In genomic region chr2:30407778-30408177, GRCm38 (mm10) we compare ENCODE assay signal across 28 mouse cellular contexts. TPM values are rescaled to one million over a fixed set of nuclear protein-coding genes. Genes with fewer than 3 reads are reported as not detected.
DNase-seq lines count a peak whose midpoint lies in the region; ATAC-seq and TF ChIP-seq lines count a peak whose summit lies in the region.
"Had no signal": no experiment of that assay in that cellular context is flagged by ENCODE, and none has a peak within 500 bp of the region (broad histone marks: within the 10 kb centered on the region; RNA-seq: fewer than 3 reads in every experiment).

No protein-coding gene starts in this region.

- peaks cover 32% of the 10 kb centered on the region for H3K4me1 ChIP-seq in bone marrow macrophage, adult 2 months (ENCODE audit: control insufficient read depth, insufficient read depth, low read length)
- H3K4me1 ChIP-seq in intestine, embryonic 15.5 days (replicated peaks): no peaks in the 10 kb centered on the region
- H3K4me1 ChIP-seq in forebrain, embryonic 11.5 days (replicated peaks; ENCODE audit: control insufficient read depth, insufficient read depth, low read length): no peaks in the 10 kb centered on the region
- H3K4me1 ChIP-seq: embryonic facial prominence, embryonic 12.5 days; embryonic facial prominence, embryonic 15.5 days; forebrain, embryonic 12.5 days; forebrain, embryonic 15.5 days; hindbrain, embryonic 10.5 days had no signal

- 90% methylated on average over 10 of the region's 10 CpGs for WGBS in intestine, embryonic 15.5 days
- 98% methylated on average over 10 of the region's 10 CpGs for WGBS in macrophage (ENCODE audit: missing documents)
- WGBS in forebrain, embryonic 11.5 days: 94% methylated on average over 10 of the region's 10 CpGs

- H3K36me3 ChIP-seq in intestine, embryonic 15.5 days: 0 out of 2 replicates have a peak, but pooled peaks cover 3% of the 10 kb centered on the region
- peaks cover 44% of the 10 kb centered on the region for H3K36me3 ChIP-seq in macrophage (ENCODE audit: inconsistent target)
- H3K36me3 ChIP-seq in forebrain, embryonic 11.5 days (ENCODE audit: control insufficient read depth, insufficient read depth, low read length): no peaks in the 10 kb centered on the region; the same call in 1 of the 2 replicates

- no peaks in the 10 kb centered on the region for H3K27me3 ChIP-seq in intestine, embryonic 15.5 days (replicated peaks)
- H3K27me3 ChIP-seq in forebrain, embryonic 11.5 days (ENCODE audit: control insufficient read depth, insufficient read depth, low read length): no peaks in the 10 kb centered on the region
- H3K27me3 ChIP-seq: CH12.LX; embryonic facial prominence, embryonic 12.5 days; embryonic facial prominence, embryonic 15.5 days; forebrain, embryonic 12.5 days; forebrain, embryonic 15.5 days; hindbrain, embryonic 13.5 days; Patski had no signal

- H3K9ac ChIP-seq in intestine, embryonic 15.5 days: no peak overlapping the region
- H3K9ac ChIP-seq in forebrain, embryonic 11.5 days (ENCODE audit: low read length): no peak overlapping the region
- H3K9ac ChIP-seq: embryonic facial prominence, embryonic 12.5 days; embryonic facial prominence, embryonic 15.5 days; forebrain, embryonic 12.5 days; forebrain, embryonic 15.5 days; hindbrain, embryonic 13.5 days had no signal

- DNase-seq in gastrocnemius, adult 2 months: peak; percentile 25
- DNase-seq in gastrocnemius, postnatal 4 days (ENCODE audit: low spot score in 2 of 2): no peak
- DNase-seq in forebrain, embryonic 11.5 days (ENCODE audit: low spot score): no peak
- DNase-seq in ovary, postnatal 36 days (ENCODE audit: low spot score): no peak
- DNase-seq: adrenal gland, postnatal 10 days; adrenal gland, postnatal 36 days; B cell, adult 2 months; cerebellum, adult 18-20 months; cerebellum, adult 9-11 months; cerebellum, postnatal 25 days; gastrocnemius, postnatal 25 days; heart, postnatal 36 days; kidney, adult 18-20 months had no signal

- peak overlapping the region; percentile 99 for H3K27ac ChIP-seq in gastrocnemius, adult 2 months
- H3K27ac ChIP-seq in bone marrow macrophage, adult 2 months (ENCODE audit: insufficient read depth, low read depth, low read length): peak overlapping the region; percentile 42
- peak overlapping the region; percentile 36 for H3K27ac ChIP-seq in intestine, embryonic 15.5 days
- peak overlapping the region; percentile 87 for H3K27ac ChIP-seq in macrophage
- H3K27ac ChIP-seq in forebrain, embryonic 11.5 days (ENCODE audit: low read depth, low read length): no peak overlapping the region
- H3K27ac ChIP-seq: embryonic facial prominence, embryonic 12.5 days; embryonic facial prominence, embryonic 15.5 days; forebrain, embryonic 12.5 days; forebrain, embryonic 15.5 days; hindbrain, embryonic 10.5 days; hindbrain, embryonic 13.5 days had no signal

- TF ChIP-seq CTCF in gastrocnemius, adult 2 months (IDR thresholded peaks at IDR 0.05): no peak
- no peak for TF ChIP-seq CTCF in bone marrow macrophage, adult 2 months (IDR thresholded peaks at IDR 0.05; ENCODE audit: low read depth, low read length)

- ATAC-seq in intestine, embryonic 15.5 days: no peak
- ATAC-seq in forebrain, embryonic 11.5 days (replicated peaks; ENCODE audit: low FRiP score): no peak
- ATAC-seq: forebrain, embryonic 15.5 days; hindbrain, embryonic 16.5 days; inflammation-experienced regulatory T-cells, adult 6 months; Patski had no signal

- intact Hi-C loops in gastrocnemius, adult 2 months (cut with DNase I): no loop called here

- peaks cover 2% of the 10 kb centered on the region; the same call in 1 of the 2 replicates for H3K79me2 ChIP-seq in macrophage (ENCODE audit: inconsistent target)

- no peaks in the 10 kb centered on the region for H3K9me3 ChIP-seq in intestine, embryonic 15.5 days
- no peaks in the 10 kb centered on the region for H3K9me3 ChIP-seq in forebrain, embryonic 11.5 days (ENCODE audit: control insufficient read depth, low read length)
- H3K9me3 ChIP-seq: embryonic facial prominence, embryonic 12.5 days; embryonic facial prominence, embryonic 15.5 days; forebrain, embryonic 12.5 days; forebrain, embryonic 15.5 days; G1E; hindbrain, embryonic 10.5 days; hindbrain, embryonic 13.5 days had no signal

- H3K4me3 ChIP-seq in gastrocnemius, adult 2 months: no peak overlapping the region; the same call in 1 of the 2 replicates
- H3K4me3 ChIP-seq in bone marrow macrophage, adult 2 months (ENCODE audit: insufficient read depth, low read length): no peak overlapping the region
- no peak overlapping the region for H3K4me3 ChIP-seq in intestine, embryonic 15.5 days (replicated peaks)
- no peak overlapping the region for H3K4me3 ChIP-seq in macrophage (ENCODE audit: inconsistent target)
- no peak overlapping the region for H3K4me3 ChIP-seq in forebrain, embryonic 11.5 days (ENCODE audit: low read depth, low read length)
- H3K4me3 ChIP-seq: embryonic facial prominence, embryonic 12.5 days; embryonic facial prominence, embryonic 15.5 days; forebrain, embryonic 12.5 days; forebrain, embryonic 15.5 days; hindbrain, embryonic 10.5 days; hindbrain, embryonic 13.5 days had no signal

- no peak overlapping the region for H3K4me2 ChIP-seq in intestine, embryonic 15.5 days (replicated peaks)
- no peak overlapping the region for H3K4me2 ChIP-seq in forebrain, embryonic 11.5 days (ENCODE audit: low read depth, low read length, severe bottlenecking)
- H3K4me2 ChIP-seq: embryonic facial prominence, embryonic 12.5 days; embryonic facial prominence, embryonic 15.5 days; forebrain, embryonic 12.5 days; forebrain, embryonic 15.5 days; heart, embryonic 11.5 days; hindbrain, embryonic 13.5 days had no signal

- TF ChIP-seq POLR2A in bone marrow macrophage, adult 2 months (IDR thresholded peaks at IDR 0.05; ENCODE audit: borderline replicate concordance, low read depth, low read length): no peak

RNA-seq across cellular contexts. Expression of gene Crat, which starts 7.8 kb away (rescaled TPM):
- 100 to 1,000 TPM; 362 to 422 TPM for total RNA-seq in gastrocnemius, adult 2 months (2021)
- total RNA-seq in gastrocnemius, postnatal 4 days (2021): 100 to 1,000 TPM; 229 to 241 TPM
- 66.4 and 67.4 TPM in 2 replicates for polyA plus RNA-seq in bone marrow macrophage, adult 2 months (2012; ENCODE audit: insufficient read depth, insufficient read length, missing spikeins)
- 19.6 and 19.8 TPM in 2 replicates for polyA plus RNA-seq in intestine, embryonic 15.5 days (2015; fragmentation: Nextera tagmentation; extraction: Ambion mirVana)
- total RNA-seq in macrophage (2018; cell fraction: chromatin; rRNA removed): 10 to 100 TPM in 23 of 26 experiments, 1 to 10 TPM in 3; 5.1 to 67.3 (median 23.7) TPM
- total RNA-seq in macrophage (2018; cell fraction: cytosol; rRNA removed): 10 to 100 TPM; 28.0 to 69.0 (median 38.0) TPM
- total RNA-seq in macrophage (2018; cell fraction: nucleus; rRNA removed): 10 to 100 TPM in 25 of 26 experiments, 1 to 10 TPM in 1; 9.1 to 56.5 (median 24.8) TPM
- 37.2 to 68.4 TPM (median 59.5 TPM) in 3 replicates for polyA plus RNA-seq in macrophage (2018)
- polyA plus RNA-seq in forebrain, embryonic 11.5 days (2014; fragmentation: Nextera tagmentation; extraction: Ambion mirVana): 25.8 and 30.0 TPM in 2 replicates

RNA-seq across cellular contexts. Expression of gene Ptpa, which starts 8.1 kb away (rescaled TPM):
- total RNA-seq in gastrocnemius, adult 2 months (2021): 10 to 100 TPM; 48.9 to 86.1 TPM
- 100 to 1,000 TPM; 122 to 132 TPM for total RNA-seq in gastrocnemius, postnatal 4 days (2021)
- 110 TPM in 2 replicates for polyA plus RNA-seq in bone marrow macrophage, adult 2 months (2012; ENCODE audit: insufficient read depth, insufficient read length, missing spikeins)
- 117 and 120 TPM in 2 replicates for polyA plus RNA-seq in intestine, embryonic 15.5 days (2015; fragmentation: Nextera tagmentation; extraction: Ambion mirVana)
- 100 to 1,000 TPM in 11 of 26 experiments, 10 to 100 TPM in 15; 20.3 to 162 (median 87.2) TPM for total RNA-seq in macrophage (2018; cell fraction: chromatin; rRNA removed)
- total RNA-seq in macrophage (2018; cell fraction: cytosol; rRNA removed): 100 to 1,000 TPM in 12 of 26 experiments, 10 to 100 TPM in 14; 72.0 to 130 (median 96.1) TPM
- total RNA-seq in macrophage (2018; cell fraction: nucleus; rRNA removed): 100 to 1,000 TPM in 12 of 26 experiments, 10 to 100 TPM in 14; 38.4 to 151 (median 88.4) TPM
- 54.9 to 121 TPM (median 116 TPM) in 3 replicates for polyA plus RNA-seq in macrophage (2018)
- 90.0 and 94.5 TPM in 2 replicates for polyA plus RNA-seq in forebrain, embryonic 11.5 days (2014; fragmentation: Nextera tagmentation; extraction: Ambion mirVana)

RNA-seq across cellular contexts. Expression of gene Dolpp1, which starts 15.7 kb away (rescaled TPM):
- total RNA-seq in gastrocnemius, adult 2 months (2021): 1 to 10 TPM; 5.3 to 6.1 TPM
- 10 to 100 TPM; 18.3 to 21.1 TPM for total RNA-seq in gastrocnemius, postnatal 4 days (2021)
- 24.2 and 28.7 TPM in 2 replicates for polyA plus RNA-seq in bone marrow macrophage, adult 2 months (2012; ENCODE audit: insufficient read depth, insufficient read length, missing spikeins)
- polyA plus RNA-seq in intestine, embryonic 15.5 days (2015; fragmentation: Nextera tagmentation; extraction: Ambion mirVana): 44.5 and 50.9 TPM in 2 replicates
- 10 to 100 TPM in 17 of 26 experiments, 1 to 10 TPM in 9; 2.1 to 42.4 (median 19.5) TPM for total RNA-seq in macrophage (2018; cell fraction: chromatin; rRNA removed)
- 10 to 100 TPM in 23 of 26 experiments, 1 to 10 TPM in 3; 5.4 to 23.8 (median 16.5) TPM for total RNA-seq in macrophage (2018; cell fraction: cytosol; rRNA removed)
- 10 to 100 TPM in 23 of 26 experiments, 1 to 10 TPM in 3; 4.6 to 53.0 (median 19.3) TPM for total RNA-seq in macrophage (2018; cell fraction: nucleus; rRNA removed)
- polyA plus RNA-seq in macrophage (2018): 18.7 to 21.3 TPM (median 18.7 TPM) in 3 replicates
- 47.9 and 53.6 TPM in 2 replicates for polyA plus RNA-seq in forebrain, embryonic 11.5 days (2014; fragmentation: Nextera tagmentation; extraction: Ambion mirVana)

RNA-seq across cellular contexts. Expression of gene Miga2, which starts 43.7 kb away (rescaled TPM):
- 10 to 100 TPM; 15.5 to 39.0 TPM for total RNA-seq in gastrocnemius, adult 2 months (2021)
- total RNA-seq in gastrocnemius, postnatal 4 days (2021): 10 to 100 TPM; 33.2 to 37.5 TPM
- polyA plus RNA-seq in bone marrow macrophage, adult 2 months (2012; ENCODE audit: insufficient read depth, insufficient read length, missing spikeins): 3.4 and 6.9 TPM in 2 replicates
- polyA plus RNA-seq in intestine, embryonic 15.5 days (2015; fragmentation: Nextera tagmentation; extraction: Ambion mirVana): 20.9 and 24.1 TPM in 2 replicates
- 10 to 100 TPM in 18 of 26 experiments, 1 to 10 TPM in 8; 2.6 to 42.5 (median 15.0) TPM for total RNA-seq in macrophage (2018; cell fraction: chromatin; rRNA removed)
- 1 to 10 TPM; 2.3 to 7.8 (median 4.8) TPM for total RNA-seq in macrophage (2018; cell fraction: cytosol; rRNA removed)
- 10 to 100 TPM in 13 of 26 experiments, 1 to 10 TPM in 13; 2.4 to 26.8 (median 9.4) TPM for total RNA-seq in macrophage (2018; cell fraction: nucleus; rRNA removed)
- 2.4 to 7.5 TPM (median 4.1 TPM) in 3 replicates for polyA plus RNA-seq in macrophage (2018)
- 26.3 and 26.6 TPM in 2 replicates for polyA plus RNA-seq in forebrain, embryonic 11.5 days (2014; fragmentation: Nextera tagmentation; extraction: Ambion mirVana)

RNA-seq across cellular contexts. Expression of gene Sh3glb2, which starts 48.6 kb away (rescaled TPM):
- 10 to 100 TPM; 12.7 to 18.8 TPM for total RNA-seq in gastrocnemius, adult 2 months (2021)
- total RNA-seq in gastrocnemius, postnatal 4 days (2021): 10 to 100 TPM; 53.6 to 63.6 TPM
- polyA plus RNA-seq in bone marrow macrophage, adult 2 months (2012; ENCODE audit: insufficient read depth, insufficient read length, missing spikeins): 40.8 and 45.1 TPM in 2 replicates
- polyA plus RNA-seq in intestine, embryonic 15.5 days (2015; fragmentation: Nextera tagmentation; extraction: Ambion mirVana): 68.4 and 69.4 TPM in 2 replicates
- 100 to 1,000 TPM in 11 of 26 experiments, 10 to 100 TPM in 15; 25.4 to 161 (median 85.8) TPM for total RNA-seq in macrophage (2018; cell fraction: chromatin; rRNA removed)
- total RNA-seq in macrophage (2018; cell fraction: cytosol; rRNA removed): 10 to 100 TPM; 21.0 to 34.8 (median 27.6) TPM
- total RNA-seq in macrophage (2018; cell fraction: nucleus; rRNA removed): 10 to 100 TPM; 17.9 to 95.1 (median 49.4) TPM
- polyA plus RNA-seq in macrophage (2018): 24.8 to 34.0 TPM (median 33.1 TPM) in 3 replicates
- 69.4 and 72.9 TPM in 2 replicates for polyA plus RNA-seq in forebrain, embryonic 11.5 days (2014; fragmentation: Nextera tagmentation; extraction: Ambion mirVana)
